Mouse (Mus musculus): Measurements from ENCODE around the gene Aff4.
"Not testable (repeated sequence)": the region's sequence is repeated elsewhere in the genome, so short reads cannot be mapped to it uniquely, and the experiment has no call there.

Gene Aff4

DNA sequence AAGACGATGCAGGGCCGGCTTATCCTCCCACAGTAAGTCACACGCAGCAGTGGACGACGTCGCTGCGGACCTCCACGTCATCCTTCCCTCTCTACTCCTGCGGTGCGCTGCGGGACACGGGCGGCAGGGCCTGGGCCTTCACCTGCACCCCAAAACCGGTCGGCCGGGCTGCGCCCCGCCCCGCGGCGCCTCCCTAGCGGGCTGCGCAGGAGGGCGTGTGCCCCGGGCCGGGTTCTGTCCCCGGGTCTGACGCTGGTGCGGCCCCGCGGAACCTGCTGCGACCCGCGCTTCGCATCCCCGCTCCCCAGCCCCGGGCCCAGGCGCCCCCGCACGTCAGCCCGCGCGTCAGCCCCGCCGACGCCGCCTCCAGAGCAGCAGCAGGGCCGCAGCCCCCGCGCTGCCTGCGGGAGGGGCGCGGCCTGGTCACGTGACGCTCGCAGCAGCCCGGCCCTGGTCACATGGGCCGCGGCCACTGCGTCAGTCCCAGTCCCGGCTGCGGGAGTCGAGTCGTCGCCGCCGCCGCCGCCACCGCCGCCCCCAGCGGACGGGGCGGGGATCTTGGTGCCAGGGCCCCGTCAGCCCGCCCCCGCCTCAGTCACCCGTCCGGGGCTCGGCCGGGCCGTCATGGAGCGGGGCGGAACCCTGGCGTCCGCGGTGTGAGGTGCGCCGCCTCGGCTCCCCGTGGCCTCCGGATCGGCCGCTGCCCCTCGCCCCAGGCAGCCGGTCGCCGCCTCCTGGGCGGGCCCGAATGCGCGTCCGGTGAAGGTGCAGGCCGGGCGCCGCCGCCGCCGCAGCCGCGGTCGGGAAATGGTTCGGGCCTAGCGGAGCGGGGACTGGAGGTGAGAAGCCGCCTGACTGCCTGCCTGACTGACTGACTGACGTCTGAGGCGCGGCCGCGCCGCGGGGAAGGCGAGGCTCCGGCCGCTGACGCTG is at the start of gene Aff4:
Gene Aff4 (plus strand): TSS at position 543 of the 933 bp plus-strand sequence.
- peak; percentile 91 for DNase-seq (ENCODE audit: low read depth, low spot score)

DNA sequence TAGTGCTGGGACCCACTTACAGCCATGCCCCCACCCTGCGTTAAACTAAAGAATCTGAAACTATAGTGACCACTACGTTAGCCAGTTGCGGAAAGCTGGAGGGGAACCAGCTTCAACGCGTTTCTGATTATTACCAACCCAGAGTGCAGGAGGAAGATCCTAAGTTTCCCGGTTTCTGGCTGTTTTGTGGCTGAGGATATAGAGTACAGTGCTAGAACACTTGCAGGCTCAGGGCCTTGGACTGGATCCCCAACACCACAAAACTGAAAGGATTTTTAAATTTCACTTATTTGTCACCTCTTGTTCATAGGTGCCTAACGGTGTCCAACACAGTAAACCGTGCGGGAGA is 49.5 kb upstream of the Aff4 start:
- DNase-seq (ENCODE audit: low read depth, low spot score) = no peak

DNA sequence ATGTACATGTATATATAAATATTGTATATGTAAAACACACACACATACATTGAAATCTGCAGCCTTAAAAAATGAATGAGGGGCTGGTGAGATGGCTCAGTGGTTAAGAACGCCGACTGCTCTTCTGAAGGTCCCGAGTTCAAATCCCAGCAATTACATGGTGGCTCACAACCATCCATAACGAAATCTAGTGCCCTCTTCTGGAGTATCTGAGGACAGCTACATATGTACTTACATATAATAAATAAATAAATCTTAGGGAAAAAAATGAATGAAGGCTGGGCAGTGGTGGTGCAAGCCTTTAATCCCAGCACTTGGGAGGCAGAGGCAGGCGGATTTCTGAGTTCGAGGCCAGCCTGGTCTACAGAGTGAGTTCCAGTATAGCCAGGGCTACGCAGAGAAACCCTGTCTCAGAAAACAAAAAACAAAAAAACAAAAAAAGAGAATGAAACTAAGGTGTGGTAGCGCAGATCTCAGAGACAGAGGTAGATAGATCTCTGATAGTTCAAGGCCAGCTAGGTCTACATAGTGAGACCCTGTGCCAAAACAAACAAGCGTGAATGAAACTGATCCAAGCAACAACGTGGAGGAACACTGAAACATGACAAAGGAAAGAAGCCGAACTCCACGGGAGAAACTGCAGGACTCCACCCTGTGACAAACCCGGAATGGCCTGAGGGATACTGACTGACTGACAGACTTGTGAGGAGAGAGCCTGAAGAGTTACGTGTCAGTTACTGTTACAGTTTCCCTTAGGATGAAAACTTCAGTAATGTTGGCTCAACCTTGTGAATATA is 46.4 kb upstream of the Aff4 start:
- DNase-seq (ENCODE audit: low read depth, low spot score) = no peak

DNA sequence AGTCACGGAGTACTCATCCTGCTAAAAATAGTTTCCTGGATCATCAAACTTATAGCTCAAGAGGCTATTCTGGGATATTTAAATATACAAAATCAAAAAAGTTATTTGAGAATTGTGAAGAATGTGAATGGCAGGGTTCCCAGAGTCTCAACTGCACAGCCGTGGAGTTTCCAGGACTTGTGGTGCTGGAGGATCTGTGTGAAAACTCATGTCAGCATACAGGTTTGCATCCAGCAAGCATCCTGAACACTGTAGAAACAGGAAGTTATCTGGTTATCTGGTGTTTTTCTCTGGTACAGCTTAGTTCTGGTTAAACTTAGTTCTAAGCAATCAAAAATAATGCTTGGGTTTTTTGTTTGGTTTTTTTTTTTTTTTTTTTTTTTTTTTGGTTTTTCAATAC is 43.7 kb upstream of the Aff4 start:
- DNase-seq (ENCODE audit: low read depth, low spot score) = no peak

DNA sequence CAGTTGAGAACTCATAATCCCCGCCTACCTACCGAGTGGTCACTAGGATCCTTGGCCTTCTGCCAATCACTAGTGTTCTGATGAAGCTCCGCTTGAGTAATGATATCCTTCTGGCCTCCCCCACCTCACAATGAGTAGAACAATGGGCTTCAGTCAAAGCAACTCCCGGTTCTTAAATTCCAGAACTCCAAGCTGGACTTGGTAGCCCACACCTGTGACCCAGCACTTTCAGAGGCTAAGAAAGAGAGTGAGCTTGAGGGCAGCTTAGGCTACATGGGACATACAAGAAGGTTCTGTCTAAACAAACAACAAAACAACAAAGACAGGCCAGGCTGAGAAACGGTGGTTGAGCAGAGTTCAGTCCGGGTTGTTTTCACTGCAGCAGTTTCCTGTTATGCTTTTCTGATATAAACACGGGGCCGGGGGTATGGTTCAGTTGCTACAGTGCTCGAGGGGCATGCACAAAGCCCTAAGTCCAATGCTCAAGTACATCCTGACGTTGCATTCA is 43.0 kb upstream of the Aff4 start:
- no peak for DNase-seq (ENCODE audit: low read depth, low spot score)

DNA sequence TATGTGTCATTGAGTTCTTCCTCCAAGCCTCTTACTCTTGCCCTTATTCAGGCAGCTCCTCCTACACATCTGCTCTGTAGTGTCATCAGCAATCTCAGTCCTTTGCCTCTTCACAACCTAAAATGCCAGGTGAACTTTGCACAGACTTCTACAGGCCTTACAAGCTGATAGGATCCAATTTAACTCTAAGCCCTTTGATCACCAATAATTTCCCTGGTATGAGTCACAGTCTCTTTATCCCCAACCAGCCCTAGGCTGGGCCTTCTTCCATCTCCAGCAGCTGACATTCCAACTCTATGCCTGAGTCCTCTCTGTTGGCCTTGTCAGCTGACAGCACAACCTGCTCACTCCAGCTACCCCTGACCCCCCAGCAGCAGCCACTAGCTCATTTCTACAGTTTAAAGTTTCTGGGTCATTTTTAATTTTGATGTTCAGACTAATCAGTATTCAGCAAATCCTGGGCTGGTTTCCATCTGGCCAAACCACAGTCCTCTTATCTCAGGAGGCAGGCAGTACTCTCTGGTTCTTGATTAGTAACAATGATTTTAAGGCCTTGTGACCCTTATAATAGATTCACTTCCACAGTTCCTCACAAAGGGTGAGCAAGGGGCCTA is 42.3 kb upstream of the Aff4 start:
- DNase-seq (ENCODE audit: low read depth, low spot score) = no peak

DNA sequence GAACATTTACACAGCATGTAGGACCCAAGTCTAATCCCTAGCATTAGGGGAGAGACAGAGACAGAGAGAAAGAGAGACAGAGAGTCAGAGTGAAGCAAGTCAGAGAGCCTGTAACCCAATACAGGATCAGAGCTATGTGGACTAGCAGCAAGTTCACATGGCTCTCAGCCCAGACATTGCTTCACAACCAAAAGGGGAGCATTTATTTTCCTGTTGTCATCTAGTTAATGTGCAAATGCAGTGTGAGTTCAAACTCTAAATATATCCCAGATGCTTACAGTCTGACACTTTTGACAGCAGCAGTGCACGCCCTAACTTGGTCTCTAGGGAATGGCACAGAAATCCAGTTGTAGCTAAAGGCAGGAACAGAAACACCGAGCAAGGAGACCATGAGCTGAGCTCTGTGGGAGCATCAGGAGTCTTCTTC is 41.7 kb upstream of the Aff4 start:
- no peak for DNase-seq (ENCODE audit: low read depth, low spot score)

DNA sequence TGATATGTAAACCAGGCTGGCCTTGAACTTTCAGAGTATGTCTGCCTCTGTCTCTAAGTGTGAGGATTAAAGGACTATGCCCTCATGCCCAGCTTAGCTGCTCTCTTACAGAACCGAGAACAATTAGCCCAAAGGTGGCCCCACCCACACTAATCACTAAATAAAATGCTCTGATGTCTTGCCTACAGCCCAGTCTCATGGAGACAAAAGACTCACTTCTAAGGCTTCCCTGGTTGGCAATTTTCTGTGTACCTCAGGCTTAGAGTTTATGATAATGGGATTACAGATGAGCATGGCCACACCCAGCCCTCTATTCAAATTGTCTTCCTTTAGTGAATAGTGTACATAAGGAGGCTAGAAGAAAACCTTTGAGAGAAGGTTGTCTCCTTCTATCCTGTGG is 39.2 kb upstream of the Aff4 start:
- no peak for DNase-seq (ENCODE audit: low read depth, low spot score)

DNA sequence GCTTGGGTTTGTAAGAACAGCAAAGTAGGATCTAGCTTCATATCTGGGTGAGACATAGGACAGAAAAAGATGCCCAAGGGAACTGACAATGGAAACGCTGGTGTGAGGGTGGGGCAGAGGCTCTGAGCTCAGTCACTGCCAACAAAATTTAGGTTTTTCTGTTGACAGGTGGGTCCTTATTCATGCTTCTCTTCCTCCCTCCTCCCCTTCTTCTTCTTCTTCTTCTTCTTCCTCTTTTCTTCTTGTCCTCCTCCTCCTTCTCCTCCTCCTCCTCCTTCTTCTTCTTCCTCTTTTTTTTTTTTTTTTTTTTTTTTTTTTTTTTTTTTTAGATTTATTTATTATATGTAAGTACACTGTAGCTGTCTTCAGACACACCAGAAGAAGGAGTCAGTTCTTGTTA is 37.8 kb upstream of the Aff4 start:
- DNase-seq (ENCODE audit: low read depth, low spot score) = not testable (repeated sequence)

DNA sequence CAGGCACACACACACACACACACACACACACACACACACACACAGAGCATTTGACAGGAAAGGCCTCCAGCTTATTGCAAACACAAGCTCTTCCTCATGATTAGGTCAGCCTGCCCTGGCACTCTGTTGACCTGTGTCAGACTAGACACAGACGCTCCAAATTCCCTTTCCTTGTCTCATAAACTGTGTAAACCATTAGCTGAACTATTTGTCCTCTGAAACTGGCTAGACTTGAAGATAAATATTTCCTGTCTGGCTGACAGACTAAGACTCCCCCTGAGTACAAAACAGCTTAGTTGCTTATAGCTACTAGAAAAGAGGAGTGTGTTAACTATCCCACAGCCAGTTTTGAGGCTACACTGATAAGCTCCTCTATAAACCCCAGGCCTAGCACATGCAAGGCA is 35.9 kb upstream of the Aff4 start:
- no peak for DNase-seq (ENCODE audit: low read depth, low spot score)

DNA sequence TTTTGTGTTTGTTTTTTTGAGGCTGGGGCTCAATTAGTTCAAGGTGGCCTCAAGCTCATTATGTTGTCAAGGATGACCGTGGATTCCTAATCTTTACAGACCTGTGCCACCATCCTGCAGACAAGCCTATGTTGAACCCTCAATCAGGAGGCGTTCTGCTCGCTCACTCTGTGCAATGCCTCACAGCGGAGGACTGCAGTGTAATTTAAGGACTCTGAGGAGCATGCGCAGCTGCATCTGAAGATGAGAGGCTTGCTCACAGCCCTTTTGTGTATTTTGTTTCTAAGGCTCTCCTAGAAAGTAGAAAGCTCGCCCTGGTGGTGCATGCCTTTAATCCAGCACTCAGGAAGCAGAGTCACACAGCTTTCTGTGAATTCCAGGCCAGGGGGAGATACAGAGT is 33.6 kb upstream of the Aff4 start:
- peak; percentile 48 for DNase-seq (ENCODE audit: low read depth, low spot score)

DNA sequence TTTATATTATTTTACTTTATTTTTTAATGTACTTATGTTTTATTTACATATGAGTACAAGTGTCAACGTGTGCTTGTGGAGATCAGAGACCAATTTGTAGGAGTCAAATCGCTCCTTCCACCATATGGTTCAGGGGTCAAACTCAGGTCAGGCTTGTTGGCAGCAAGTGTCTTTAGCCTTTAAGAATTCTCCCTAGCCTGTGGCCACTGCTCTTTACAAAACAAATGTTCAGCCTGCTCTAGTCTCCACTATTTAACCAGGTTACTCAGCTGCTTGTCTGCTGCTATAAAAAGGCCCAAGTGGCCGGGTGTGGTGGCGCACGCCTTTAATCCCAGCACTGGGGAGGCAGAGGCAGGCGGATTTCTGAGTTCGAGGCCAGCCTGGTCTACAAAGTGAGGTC is 32.6 kb upstream of the Aff4 start:
- DNase-seq (ENCODE audit: low read depth, low spot score) = no peak

DNA sequence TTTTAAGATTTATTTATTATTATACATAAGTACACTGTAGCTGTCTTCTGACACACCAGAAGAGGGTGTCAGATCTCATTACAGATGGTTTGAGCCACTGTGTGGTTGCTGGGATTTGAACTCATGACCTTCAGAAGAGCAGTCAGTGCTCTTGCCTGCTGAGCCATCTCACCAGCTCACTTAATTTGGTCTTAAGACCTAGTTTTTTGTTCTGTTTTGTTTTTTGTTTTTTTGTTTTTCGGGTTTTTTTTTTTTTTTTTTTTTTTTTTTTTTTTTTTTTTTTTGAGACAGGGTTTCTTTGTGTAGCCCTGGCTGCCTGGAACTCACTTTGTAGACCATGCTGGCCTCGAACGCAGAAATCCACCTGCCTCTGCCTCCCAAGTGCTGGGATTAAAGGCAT is 32.1 kb upstream of the Aff4 start:
- not testable (repeated sequence) for DNase-seq (ENCODE audit: low read depth, low spot score)

DNA sequence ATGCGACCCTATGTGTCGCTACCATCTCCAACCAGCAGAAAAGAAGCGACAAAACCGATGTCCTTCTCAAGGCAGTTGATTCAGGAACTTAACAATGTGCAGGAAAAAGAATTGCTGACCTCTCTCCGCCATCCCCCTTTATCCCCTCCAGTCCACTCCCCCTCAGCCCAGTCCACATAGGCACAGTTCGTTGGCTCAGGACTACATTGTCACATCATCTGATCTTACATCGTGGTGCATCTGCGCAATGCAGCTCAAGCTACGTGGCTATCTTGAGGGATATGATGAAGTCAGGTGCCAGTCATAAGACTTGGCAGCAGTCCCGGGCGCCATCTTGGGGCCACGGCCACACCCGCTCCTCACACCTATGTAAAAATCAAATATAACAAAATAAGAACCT is 30.8 kb upstream of the Aff4 start:
- not testable (repeated sequence) for DNase-seq (ENCODE audit: low read depth, low spot score)

DNA sequence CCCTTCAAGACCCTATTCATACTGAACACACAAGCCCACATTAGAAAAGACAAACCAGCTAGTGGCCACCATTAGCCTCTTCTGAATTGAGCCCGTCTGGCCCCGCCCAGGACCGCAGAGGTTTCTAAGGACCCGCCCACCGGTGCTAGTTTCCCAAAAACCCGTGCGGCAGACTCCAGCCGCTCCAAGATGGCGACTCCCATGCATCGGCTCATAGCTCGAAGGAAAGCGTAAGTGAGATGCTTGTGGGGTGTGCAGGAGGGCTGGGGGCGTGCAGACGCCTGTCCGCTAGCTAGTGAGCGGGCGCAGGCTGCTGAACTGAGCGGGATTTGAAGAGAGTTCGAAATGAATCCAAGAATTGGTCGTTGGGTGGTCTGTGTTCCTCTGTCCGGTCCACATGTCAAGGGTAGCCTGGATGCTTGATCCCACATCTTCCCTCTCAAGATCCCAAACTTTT is 26.1 kb upstream of the Aff4 start, which contains the start of gene Zcchc10:
Gene Zcchc10 (plus strand): TSS at position 168 of the 457 bp plus-strand sequence.
- DNase-seq (ENCODE audit: low read depth, low spot score) = peak; percentile 86

DNA sequence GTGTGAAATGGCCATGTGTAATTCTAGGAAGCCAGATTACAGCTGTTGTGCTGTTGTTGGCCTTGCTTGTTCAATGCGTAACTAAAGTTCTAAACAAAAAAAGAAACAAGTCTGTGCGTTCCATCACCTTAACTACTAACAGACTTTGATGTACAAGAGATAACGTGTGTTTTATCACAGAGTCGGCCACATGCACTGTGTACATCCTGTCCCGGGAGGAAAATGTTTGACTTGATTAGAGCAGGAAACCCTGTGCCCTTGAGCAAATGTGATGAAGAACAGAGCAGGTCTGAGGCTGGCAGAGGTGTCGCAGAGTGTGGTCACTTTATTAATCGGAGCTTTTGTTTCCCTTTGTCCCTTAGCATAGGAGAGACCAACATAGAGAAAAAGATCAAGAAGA is 20.3 kb upstream of the Aff4 start:
- no peak for DNase-seq (ENCODE audit: low read depth, low spot score)

DNA sequence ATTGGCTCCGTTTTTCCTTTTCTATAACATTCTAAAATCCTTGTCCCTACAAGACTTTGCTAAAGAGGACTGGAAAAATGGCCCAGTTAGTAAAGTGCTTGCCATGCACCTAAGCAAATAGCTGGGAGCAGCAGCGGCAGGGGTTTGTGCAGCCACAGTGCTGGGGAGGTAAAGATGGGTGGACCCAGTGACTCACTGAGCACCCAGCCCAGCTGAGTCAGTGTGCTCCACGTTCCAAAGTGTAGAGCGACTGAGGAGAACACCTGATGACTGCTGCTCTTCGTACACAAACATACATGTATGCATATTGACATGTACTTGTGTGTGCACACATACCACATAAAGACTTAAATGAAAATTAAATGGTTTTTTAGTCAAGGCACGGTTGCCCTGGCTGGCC is 19.5 kb upstream of the Aff4 start:
- no peak for DNase-seq (ENCODE audit: low read depth, low spot score)

DNA sequence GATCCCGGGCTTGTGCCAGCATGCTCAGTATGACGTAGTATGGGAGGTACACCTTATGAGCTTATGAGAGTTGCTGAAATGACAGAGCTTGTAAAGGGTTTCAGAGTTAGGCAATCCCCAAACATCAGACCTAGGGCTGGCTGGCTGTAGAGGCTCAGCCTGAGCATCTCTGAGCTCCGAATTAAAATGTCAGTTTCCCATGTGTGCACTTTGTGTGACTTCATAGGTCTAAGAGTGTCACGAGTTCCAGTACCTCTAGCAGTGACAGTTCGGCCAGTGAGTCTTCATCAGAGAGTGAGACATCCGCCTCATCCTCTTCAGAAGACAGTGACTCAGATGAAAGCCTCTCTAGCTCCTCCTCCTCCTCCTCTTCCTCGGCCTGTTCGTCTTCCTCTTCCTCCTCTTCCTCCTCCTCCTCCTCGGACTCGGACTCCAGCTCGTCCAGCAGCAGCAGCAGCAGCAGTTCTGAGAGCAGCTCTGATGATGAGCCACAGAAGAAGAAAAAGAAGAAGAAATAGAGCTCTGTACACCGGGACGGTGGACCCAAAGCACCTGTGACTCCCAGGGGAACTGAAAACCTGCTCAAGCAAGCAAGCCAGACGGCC is 18.5 kb upstream of the Aff4 start:
- no peak for DNase-seq (ENCODE audit: low read depth, low spot score)

DNA sequence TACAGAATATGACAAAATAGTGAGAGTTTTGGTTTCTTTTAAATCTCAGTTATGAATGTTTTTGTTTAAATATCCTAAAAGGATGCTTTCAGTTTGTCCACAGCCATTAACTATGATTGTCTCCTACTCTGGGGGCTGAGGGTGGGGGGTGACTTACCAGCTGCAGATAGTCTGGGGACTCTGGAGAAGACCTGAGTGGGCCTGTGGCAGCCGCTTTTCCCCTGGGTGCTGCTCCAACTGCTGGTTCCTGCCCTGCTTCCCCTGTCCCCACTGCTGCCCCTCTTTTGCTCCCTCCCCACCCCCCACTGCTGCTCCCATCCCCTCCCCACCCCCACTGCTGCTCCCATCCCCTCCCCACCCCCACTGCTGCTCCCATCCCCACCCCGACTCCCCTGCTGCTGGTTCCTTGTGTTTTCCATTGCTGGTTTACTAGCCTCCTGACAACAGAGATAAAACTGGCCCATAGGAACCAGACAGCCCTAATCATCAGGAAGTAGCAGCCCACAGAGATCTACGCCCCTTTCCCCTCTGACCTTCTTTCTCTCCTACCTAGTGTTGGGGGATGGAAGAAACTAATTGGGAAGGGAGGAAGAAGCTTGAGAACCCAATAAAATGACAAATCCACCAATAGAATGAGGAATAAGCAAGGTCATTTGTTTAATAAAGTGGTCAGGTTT is 15.0 kb upstream of the Aff4 start:
- no peak for DNase-seq (ENCODE audit: low read depth, low spot score)

DNA sequence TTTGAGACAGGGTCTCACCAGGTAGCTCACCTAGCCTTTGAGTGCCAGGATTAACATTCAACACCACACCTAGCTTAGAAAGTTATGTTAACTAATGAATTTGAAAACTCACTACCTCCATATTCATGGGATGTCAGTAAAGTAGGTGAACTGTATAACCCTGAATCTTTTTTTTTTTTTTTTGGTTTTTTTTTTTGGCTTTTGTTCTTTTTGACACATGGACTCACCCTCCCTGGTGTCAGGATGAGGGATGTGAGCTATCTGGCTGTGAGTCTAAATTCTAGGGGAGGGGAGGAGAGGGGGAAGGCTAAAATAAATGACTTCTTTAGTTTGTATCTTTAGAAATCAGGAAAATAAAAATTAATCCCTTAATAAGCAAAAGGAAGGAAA is 14.5 kb upstream of the Aff4 start:
- no peak for DNase-seq (ENCODE audit: low read depth, low spot score)

DNA sequence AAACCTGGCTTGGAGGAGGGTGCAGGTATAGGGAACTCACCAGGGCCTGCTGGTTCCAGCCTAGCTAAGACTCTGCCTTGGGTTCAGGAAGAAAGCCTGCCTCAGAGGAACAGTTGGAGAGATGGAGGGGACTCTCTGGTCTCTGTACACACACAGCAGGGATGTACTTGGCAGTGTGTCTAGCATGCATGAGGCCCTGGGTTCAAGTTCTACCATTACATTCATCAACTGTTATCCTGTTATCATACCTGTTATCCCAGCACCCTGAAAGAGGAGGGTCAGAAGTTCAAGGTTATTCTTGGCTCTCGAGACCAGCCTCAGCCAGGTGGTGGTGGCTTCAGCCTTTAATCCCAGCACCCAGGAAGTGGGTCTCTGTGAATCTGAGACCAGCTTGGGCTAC is 13.7 kb upstream of the Aff4 start:
- no peak for DNase-seq (ENCODE audit: low read depth, low spot score)
